Mouse (Mus musculus) lung, adult 2 months (tissue): ENCODE data around the gene Sdr39u1.

Experiments used
- CTCF ChIP-seq: fragments of 200-500 bp; IDR thresholded peaks from 2 replicates; pipeline ENCODE4 v1.5.1; 2011; ENCODE audit warnings: mild to moderate bottlenecking, low read length, control low read depth; ENCODE audit not compliant: insufficient read depth
- POLR2A ChIP-seq: fragments of 200-500 bp; IDR thresholded peaks from 2 replicates; pipeline ENCODE4 v1.6.1; 2011; ENCODE audit warnings: low read depth, mild to moderate bottlenecking, control low read depth, low read length, borderline replicate concordance; ENCODE audit errors: extremely low read depth

DNA sequence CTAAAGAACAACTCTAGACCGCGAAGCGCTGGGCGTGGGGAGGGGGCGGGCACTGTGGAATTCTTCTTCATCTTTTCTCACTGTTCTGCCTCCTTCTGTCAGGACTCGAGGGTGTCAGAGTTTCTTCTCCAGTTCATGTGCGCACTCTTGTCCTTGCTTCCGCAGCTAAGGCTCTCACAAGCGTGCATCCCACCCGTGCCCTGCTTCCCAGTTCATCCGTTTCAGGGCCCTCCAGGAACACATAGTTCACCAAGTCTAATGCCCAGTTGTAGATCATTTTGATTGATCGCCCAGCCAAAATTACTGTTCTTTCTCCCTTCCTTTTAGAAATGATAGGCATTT lies 292 bp upstream of the Sdr39u1 start:
- TF ChIP-seq CTCF (no peak), POLR2A (no peak)
